ENCODE assay signal across 8 mouse cellular contexts in genomic region chr2:25331470-25331869, GRCm38 (mm10). TPM values are rescaled to one million over a fixed set of nuclear protein-coding genes. Genes with fewer than 3 reads are reported as not detected.
DNase-seq lines count a peak whose midpoint lies in the region; ATAC-seq and TF ChIP-seq lines count a peak whose summit lies in the region.

No protein-coding gene starts in this region.

- TF ChIP-seq CTCF in hindbrain, postnatal 0 days (IDR thresholded peaks at IDR 0.05; ENCODE audit: low read depth) = 0 out of 2 replicates have a peak, but pooled peaks have one; percentile 3

- H3K79me2 ChIP-seq in myocyte (ENCODE audit: control insufficient read depth, insufficient read depth) = peaks cover 20% of the 10 kb centered on the region

- H3K9ac ChIP-seq in kidney, embryonic 16.5 days (replicated peaks; ENCODE audit: low read length) = peak overlapping the region; percentile 80
- H3K9ac ChIP-seq in hindbrain, postnatal 0 days (replicated peaks; ENCODE audit: low read length) = peak overlapping the region; percentile 93; the same call in 1 of the 2 replicates

- no peaks in the 10 kb centered on the region for H3K9me3 ChIP-seq in kidney, embryonic 16.5 days (ENCODE audit: low read length)
- H3K9me3 ChIP-seq in hindbrain, postnatal 0 days (ENCODE audit: low read length) = no peaks in the 10 kb centered on the region

- DNase-seq in kidney, adult 18-20 months = no peak
- peak; percentile 21 for DNase-seq in adipocyte (ENCODE audit: low spot score)
- DNase-seq in hindbrain, postnatal 0 days (ENCODE audit: low spot score) = no peak
- no peak for DNase-seq in right cerebral cortex, adult 2 months (ENCODE audit: low spot score in 2 of 2)
- no peak for DNase-seq in right cerebral cortex, postnatal 25 days

- peaks cover 25% of the 10 kb centered on the region; the same call in 1 of the 2 replicates for H3K36me3 ChIP-seq in kidney, embryonic 16.5 days (ENCODE audit: insufficient read depth, low read length)
- peaks cover 24% of the 10 kb centered on the region for H3K36me3 ChIP-seq in hindbrain, postnatal 0 days (ENCODE audit: insufficient read depth, low read length)
- H3K36me3 ChIP-seq in myocyte (ENCODE audit: control insufficient read depth, insufficient read depth) = peaks cover 6% of the 10 kb centered on the region

- peaks cover 14% of the 10 kb centered on the region for H3K4me1 ChIP-seq in kidney, embryonic 16.5 days (ENCODE audit: insufficient read depth, low read length)
- peaks cover 13% of the 10 kb centered on the region for H3K4me1 ChIP-seq in hindbrain, postnatal 0 days (ENCODE audit: insufficient read depth, low read length)

- H3K27ac ChIP-seq in kidney, embryonic 16.5 days (ENCODE audit: low read length) = no peak overlapping the region
- H3K27ac ChIP-seq in hindbrain, postnatal 0 days = no peak overlapping the region

- peak overlapping the region; percentile 75 for H3K4me2 ChIP-seq in kidney, embryonic 16.5 days (replicated peaks; ENCODE audit: low read depth, low read length)
- H3K4me2 ChIP-seq in hindbrain, postnatal 0 days (ENCODE audit: low read depth, low read length) = peak overlapping the region; percentile 97
- H3K4me2 ChIP-seq in myocyte (ENCODE audit: low read depth) = peak overlapping the region; percentile 78

- no peak for TF ChIP-seq POLR2A in myocyte (IDR thresholded peaks at IDR 0.05; ENCODE audit: insufficient read length, low read depth)

- H3K27me3 ChIP-seq in kidney, embryonic 16.5 days (ENCODE audit: insufficient read depth, low read length) = no peaks in the 10 kb centered on the region
- no peaks in the 10 kb centered on the region for H3K27me3 ChIP-seq in hindbrain, postnatal 0 days (ENCODE audit: insufficient read depth, low read length)
- no peaks in the 10 kb centered on the region for H3K27me3 ChIP-seq in myocyte (ENCODE audit: control insufficient read depth, insufficient read depth, insufficient read length)

- no peak for ATAC-seq in kidney, embryonic 16.5 days (ENCODE audit: low FRiP score, low TSS enrichment)
- no peak for ATAC-seq in hindbrain, postnatal 0 days
- no peak for ATAC-seq in megakaryocyte-erythroid progenitor cell, adult 5-6 weeks (replicated peaks; ENCODE audit: low FRiP score, low TSS enrichment, poor library complexity, severe bottlenecking)

- H3K4me3 ChIP-seq in kidney, embryonic 16.5 days (ENCODE audit: low read length) = peak overlapping the region; percentile 92
- peak overlapping the region; percentile 95 for H3K4me3 ChIP-seq in hindbrain, postnatal 0 days (ENCODE audit: low read length)
- H3K4me3 ChIP-seq in myocyte = peak overlapping the region; percentile 87

- H3ac ChIP-seq in myocyte (ENCODE audit: control insufficient read depth, insufficient read length) = peak overlapping the region; percentile 65

- 60% methylated on average over 9 of the region's 9 CpGs for WGBS in kidney, embryonic 16.5 days
- 61% methylated on average over 9 of the region's 9 CpGs for WGBS in hindbrain, postnatal 0 days

TF ChIP-seq in myocyte, 11 proteins besides CTCF, POLR2A, EP300 and RAD21:
- TF ChIP-seq CEBPB (IDR thresholded peaks at IDR 0.05; ENCODE audit: insufficient read depth, poor library complexity, severe bottlenecking) (no peak), MYOG (IDR thresholded peaks at IDR 0.05; ENCODE audit: control insufficient read depth in 1 of 3, insufficient read depth in 1 of 3, insufficient read length in 2 of 3, low read depth in 2 of 3) (no peak), E2F4 (IDR thresholded peaks at IDR 0.05; ENCODE audit: insufficient read depth) (no peak), USF1 (IDR thresholded peaks at IDR 0.05; ENCODE audit: low read depth) (no peak), MYOD1 (IDR thresholded peaks at IDR 0.05; ENCODE audit: control insufficient read depth in 1 of 3, insufficient read length in 2 of 3, low read depth in 2 of 3) (no peak), TCF3 (IDR thresholded peaks at IDR 0.05; ENCODE audit: insufficient read length, low read depth) (no peak), SRF (IDR thresholded peaks at IDR 0.05; ENCODE audit: control insufficient read depth, insufficient read length, low read depth) (no peak), MAX (IDR thresholded peaks at IDR 0.05; ENCODE audit: low read depth) (no peak), TCF12 (IDR thresholded peaks at IDR 0.05; ENCODE audit: insufficient read depth, poor library complexity, severe bottlenecking) (no peak), REST (IDR thresholded peaks at IDR 0.05; ENCODE audit: insufficient read depth, insufficient read length) (no peak), POLR2AphosphoS2 (IDR thresholded peaks at IDR 0.05; ENCODE audit: insufficient read length, low read depth) (no peak)

RNA-seq across cellular contexts. Expression of gene Man1b1, which starts 0.7 kb away (rescaled TPM):
- polyA plus RNA-seq in kidney, embryonic 16.5 days (2015; fragmentation: Nextera tagmentation; extraction: Ambion mirVana) = 53.7 and 57.5 TPM in 2 replicates
- 52.6 and 67.9 TPM in 2 replicates for total RNA-seq in hindbrain, postnatal 0 days (2014; rRNA removed)
- 46.7 and 49.7 TPM in 2 replicates for polyA plus RNA-seq in hindbrain, postnatal 0 days (2015; fragmentation: Nextera tagmentation; extraction: Ambion mirVana)
- polyA plus RNA-seq in myocyte (2012; fragmentation: generic; extraction: Trizol) = 46.3 TPM
- 37.1 and 38.9 TPM in 2 replicates for total RNA-seq in megakaryocyte-erythroid progenitor cell, adult 5-6 weeks (2014; fragmentation: Nextera tagmentation)
- total RNA-seq in megakaryocyte-erythroid progenitor cell, adult 5-6 weeks (2017) = 31.8 and 82.7 TPM in 2 replicates

RNA-seq across cellular contexts. Expression of gene Grin1, which starts 12.5 kb away (rescaled TPM):
- polyA plus RNA-seq in kidney, embryonic 16.5 days (2015; fragmentation: Nextera tagmentation; extraction: Ambion mirVana) = 0.22 and 0.60 TPM in 2 replicates
- 146 and 156 TPM in 2 replicates for total RNA-seq in hindbrain, postnatal 0 days (2014; rRNA removed)
- 69.5 and 75.7 TPM in 2 replicates for polyA plus RNA-seq in hindbrain, postnatal 0 days (2015; fragmentation: Nextera tagmentation; extraction: Ambion mirVana)
- polyA plus RNA-seq in myocyte (2012; fragmentation: generic; extraction: Trizol) = 0.12 TPM
- not detected in 2 replicates for total RNA-seq in megakaryocyte-erythroid progenitor cell, adult 5-6 weeks (2014; fragmentation: Nextera tagmentation)
- total RNA-seq in megakaryocyte-erythroid progenitor cell, adult 5-6 weeks (2017) = not detected in 2 replicates

RNA-seq across cellular contexts. Expression of gene Dpp7, which starts 24.7 kb away (rescaled TPM):
- 32.8 and 33.2 TPM in 2 replicates for polyA plus RNA-seq in kidney, embryonic 16.5 days (2015; fragmentation: Nextera tagmentation; extraction: Ambion mirVana)
- 19.0 and 30.0 TPM in 2 replicates for total RNA-seq in hindbrain, postnatal 0 days (2014; rRNA removed)
- 24.7 and 27.8 TPM in 2 replicates for polyA plus RNA-seq in hindbrain, postnatal 0 days (2015; fragmentation: Nextera tagmentation; extraction: Ambion mirVana)
- 43.0 TPM for polyA plus RNA-seq in myocyte (2012; fragmentation: generic; extraction: Trizol)
- total RNA-seq in megakaryocyte-erythroid progenitor cell, adult 5-6 weeks (2014; fragmentation: Nextera tagmentation) = 9.5 and 16.6 TPM in 2 replicates
- 22.0 and 59.0 TPM in 2 replicates for total RNA-seq in megakaryocyte-erythroid progenitor cell, adult 5-6 weeks (2017)

RNA-seq across cellular contexts. Expression of gene Uap1l1, which starts 34.0 kb away (rescaled TPM):
- 38.9 and 49.2 TPM in 2 replicates for polyA plus RNA-seq in kidney, embryonic 16.5 days (2015; fragmentation: Nextera tagmentation; extraction: Ambion mirVana)
- total RNA-seq in hindbrain, postnatal 0 days (2014; rRNA removed) = 5.8 and 7.5 TPM in 2 replicates
- polyA plus RNA-seq in hindbrain, postnatal 0 days (2015; fragmentation: Nextera tagmentation; extraction: Ambion mirVana) = 15.6 and 18.5 TPM in 2 replicates
- 68.3 TPM for polyA plus RNA-seq in myocyte (2012; fragmentation: generic; extraction: Trizol)
- total RNA-seq in megakaryocyte-erythroid progenitor cell, adult 5-6 weeks (2014; fragmentation: Nextera tagmentation) = 9.7 and 12.7 TPM in 2 replicates
- 2.0 and 2.5 TPM in 2 replicates for total RNA-seq in megakaryocyte-erythroid progenitor cell, adult 5-6 weeks (2017)

RNA-seq across cellular contexts. Expression of gene Sapcd2, which starts 40.7 kb away (rescaled TPM):
- polyA plus RNA-seq in kidney, embryonic 16.5 days (2015; fragmentation: Nextera tagmentation; extraction: Ambion mirVana) = 39.3 and 41.2 TPM in 2 replicates
- total RNA-seq in hindbrain, postnatal 0 days (2014; rRNA removed) = 38.1 and 40.2 TPM in 2 replicates
- 20.2 and 22.0 TPM in 2 replicates for polyA plus RNA-seq in hindbrain, postnatal 0 days (2015; fragmentation: Nextera tagmentation; extraction: Ambion mirVana)
- 10.4 TPM for polyA plus RNA-seq in myocyte (2012; fragmentation: generic; extraction: Trizol)
- 18.4 and 19.0 TPM in 2 replicates for total RNA-seq in megakaryocyte-erythroid progenitor cell, adult 5-6 weeks (2014; fragmentation: Nextera tagmentation)
- total RNA-seq in megakaryocyte-erythroid progenitor cell, adult 5-6 weeks (2017) = 4.9 and 7.1 TPM in 2 replicates

Comparison
In these comparisons a context has a peak if more than half of its experiments do, and no peak if none do; other contexts are left out.
1. RNA of gene Grin1, which starts 12.5 kb away (polyA plus RNA-seq): 69.5 to 75.7 TPM in hindbrain, postnatal 0 days; 0.22 to 0.60 TPM in kidney, embryonic 16.5 days and 0.12 TPM in myocyte (single experiment); every median in the first group is over 10 times any median in the second.
2. Peak in every context shown above with its lines, with median percentiles within 50 percentile points of each other: H3K4me2 ChIP-seq and H3K4me3 ChIP-seq.